ENCODE assay signal across 17 mouse cellular contexts in the genomic region with DNA sequence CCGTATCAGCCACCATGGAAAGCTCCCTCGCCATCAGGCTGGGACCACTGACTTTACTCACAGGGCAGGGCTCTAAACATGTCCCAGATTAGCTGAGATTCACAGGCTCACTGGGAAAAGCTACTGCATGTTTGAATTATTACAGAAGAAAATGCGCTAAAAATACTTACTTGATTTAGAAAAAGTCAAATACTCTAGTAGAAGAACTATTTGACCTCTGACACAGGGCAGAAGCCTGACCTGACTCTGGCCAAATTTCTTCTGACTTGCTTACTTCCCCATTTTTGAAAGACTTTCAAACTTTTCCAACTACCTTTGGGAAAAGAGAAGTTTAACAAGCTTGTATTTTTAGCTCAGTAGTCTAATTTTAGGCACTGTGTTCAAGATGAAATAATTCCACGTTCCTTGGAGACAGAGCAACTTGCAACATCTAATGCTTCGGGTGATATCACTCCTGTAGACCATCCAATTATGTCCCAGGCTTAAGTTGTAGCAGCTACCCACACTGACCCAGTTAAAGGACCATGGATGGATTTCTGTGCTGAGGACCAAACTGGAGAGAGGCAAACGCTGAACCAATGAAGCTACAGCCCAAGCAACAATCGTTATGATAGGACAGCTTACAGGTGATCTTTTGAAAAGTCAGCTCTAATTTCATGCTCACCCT.
DNase-seq lines count a peak whose midpoint lies in the region; ATAC-seq and TF ChIP-seq lines count a peak whose summit lies in the region.
"Had no signal": no experiment of that assay in that cellular context is flagged by ENCODE, and none has a peak within 500 bp of the region (broad histone marks: within the 10 kb centered on the region; RNA-seq: fewer than 3 reads in every experiment).

No protein-coding gene starts in this region.

- no peak for TF ChIP-seq CTCF in kidney, adult 2 months (conservative IDR thresholded peaks at IDR 0.05; ENCODE audit: insufficient read depth, insufficient read length, low read depth, low read length)
- TF ChIP-seq CTCF in stomach, postnatal 0 days (IDR thresholded peaks at IDR 0.05; ENCODE audit: low read depth), result no peak

- H3K9me3 ChIP-seq in stomach, postnatal 0 days (ENCODE audit: control insufficient read depth, low read length), result no peaks in the 10 kb centered on the region

- peak; percentile 32; the same call in 1 of the 2 replicates for ATAC-seq in stomach, postnatal 0 days (ENCODE audit: low FRiP score, low TSS enrichment)
- ATAC-seq in megakaryocyte-erythroid progenitor cell, adult 5-6 weeks (replicated peaks; ENCODE audit: low FRiP score, low TSS enrichment, poor library complexity, severe bottlenecking), result no peak
- ATAC-seq: activated CD4-positive, CD25-positive, alpha-beta regulatory T cell, adult 4 months; hindbrain, postnatal 0 days had no signal

- WGBS in kidney, adult 2 months, result 72% methylated on average over 7 of the region's 7 CpGs
- WGBS in stomach, postnatal 0 days, result 78% methylated on average over 7 of the region's 7 CpGs

- 0 out of 2 replicates have a peak overlapping the region, but pooled peaks have one; percentile 1 for H3K27ac ChIP-seq in kidney, adult 2 months (ENCODE audit: insufficient read depth, low read depth, low read length)
- no peak overlapping the region for H3K27ac ChIP-seq in stomach, postnatal 0 days (replicated peaks)
- H3K27ac ChIP-seq: hindbrain, postnatal 0 days; macrophage had no signal

- no peaks in the 10 kb centered on the region for H3K4me1 ChIP-seq in kidney, adult 2 months (ENCODE audit: control insufficient read depth, insufficient read depth, low read length)
- H3K4me1 ChIP-seq in stomach, postnatal 0 days (replicated peaks; ENCODE audit: control insufficient read depth, insufficient read depth), result no peaks in the 10 kb centered on the region

- TF ChIP-seq POLR2A in kidney, adult 2 months (IDR thresholded peaks at IDR 0.05; ENCODE audit: low read depth, low read length), result no peak

- H3K27me3 ChIP-seq in kidney, adult 2 months (replicated peaks; ENCODE audit: control insufficient read depth, insufficient read depth, low read length), result no peaks in the 10 kb centered on the region
- H3K27me3 ChIP-seq in stomach, postnatal 0 days (ENCODE audit: control insufficient read depth, insufficient read depth, low read length), result no peaks in the 10 kb centered on the region

- H3K9ac ChIP-seq in stomach, postnatal 0 days (ENCODE audit: low read length), result no peak overlapping the region

- no peak for TF ChIP-seq EP300 in stomach, postnatal 0 days (optimal IDR thresholded peaks at IDR 0.05)

- DNase-seq in gastrocnemius, adult 18-20 months (ENCODE audit: low spot score), result peak; percentile 52
- DNase-seq in gastrocnemius, adult 8-10 months (ENCODE audit: low spot score in 2 of 2), result no peak
- DNase-seq in kidney, adult 2 months, result peak; percentile 60
- no peak for DNase-seq in kidney, adult 11 months
- peak; percentile 15 for DNase-seq in testis, postnatal 10 days (ENCODE audit: low spot score)
- no peak for DNase-seq in testis, postnatal 14 days (ENCODE audit: low spot score)
- DNase-seq in stomach, postnatal 0 days (ENCODE audit: low spot score), result no peak
- DNase-seq: adrenal gland, postnatal 36 days; cerebellum, postnatal 25 days; layer of hippocampus, postnatal 36 days; midbrain, embryonic 14.5 days; right cerebral cortex, postnatal 14 days had no signal

- 0 out of 2 replicates have a peak, but pooled peaks cover 2% of the 10 kb centered on the region for H3K36me3 ChIP-seq in kidney, adult 2 months (ENCODE audit: control insufficient read depth, insufficient read depth, low read length)
- peaks cover 7% of the 10 kb centered on the region; the same call in 1 of the 2 replicates for H3K36me3 ChIP-seq in stomach, postnatal 0 days (ENCODE audit: control insufficient read depth, insufficient read depth, low read length)

- no peak overlapping the region for H3K4me2 ChIP-seq in stomach, postnatal 0 days (replicated peaks; ENCODE audit: low read depth)
- H3K4me2 ChIP-seq: liver, embryonic 11.5 days had no signal

- H3K4me3 ChIP-seq in kidney, adult 2 months (ENCODE audit: insufficient read depth, low read depth, low read length), result no peak overlapping the region
- H3K4me3 ChIP-seq in stomach, postnatal 0 days (ENCODE audit: low read depth, low read length), result no peak overlapping the region

Comparison
In these comparisons a context has a peak if more than half of its experiments do, and no peak if none do; other contexts are left out.
1. DNase-seq: peak in gastrocnemius, adult 18-20 months (single experiment), kidney, adult 2 months (single experiment) and testis, postnatal 10 days (single experiment); none in gastrocnemius, adult 8-10 months (0 of 2), kidney, adult 11 months (single experiment), testis, postnatal 14 days (single experiment) and stomach, postnatal 0 days (single experiment).